Mouse (Mus musculus): ENCODE results near the gene Rps6ka6.

Gene Rps6ka6

DNA sequence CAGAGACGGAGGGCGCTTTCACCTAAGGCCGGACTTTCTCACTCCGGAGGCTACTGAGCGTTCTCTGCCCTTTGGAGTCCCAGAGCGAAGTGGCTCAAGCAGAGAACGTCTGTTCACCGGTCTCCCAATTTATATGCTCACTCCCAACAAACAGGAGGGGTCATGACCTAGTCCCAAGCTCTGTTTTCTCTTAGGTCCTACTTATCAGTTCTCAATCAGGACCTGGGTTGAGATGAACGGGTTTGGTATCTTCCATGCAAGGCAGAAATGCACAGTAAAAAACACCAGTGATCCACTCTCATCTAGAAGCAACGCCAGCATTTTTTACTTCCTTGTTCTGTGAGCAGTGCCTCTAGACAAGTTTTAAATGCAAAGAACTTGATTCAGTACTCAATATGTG lies at the start of gene Rps6ka6:
Rps6ka6 (minus strand) TSS at position 101 of the 400 bp plus-strand sequence.
- DNase-seq: no peak

DNA sequence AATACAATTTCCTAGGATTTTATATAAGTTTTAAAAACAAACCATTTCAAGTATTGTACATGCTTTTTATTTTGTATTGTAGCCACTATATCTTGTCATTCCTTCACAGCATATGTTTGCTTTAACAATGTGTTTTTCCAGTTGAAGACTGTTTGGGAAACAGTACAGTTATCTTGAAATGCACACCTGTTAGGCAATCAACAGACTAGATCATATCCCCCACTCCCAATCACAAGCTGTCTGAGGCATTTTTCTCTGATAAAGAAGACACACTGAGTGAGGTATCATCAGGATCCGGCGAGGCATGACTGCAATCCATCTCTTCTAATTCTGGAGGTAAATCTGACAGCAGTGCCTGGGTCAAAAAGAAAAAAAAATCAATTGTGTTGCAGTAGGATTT lies 39.3 kb upstream of the Rps6ka6 start:
- no peak for DNase-seq

DNA sequence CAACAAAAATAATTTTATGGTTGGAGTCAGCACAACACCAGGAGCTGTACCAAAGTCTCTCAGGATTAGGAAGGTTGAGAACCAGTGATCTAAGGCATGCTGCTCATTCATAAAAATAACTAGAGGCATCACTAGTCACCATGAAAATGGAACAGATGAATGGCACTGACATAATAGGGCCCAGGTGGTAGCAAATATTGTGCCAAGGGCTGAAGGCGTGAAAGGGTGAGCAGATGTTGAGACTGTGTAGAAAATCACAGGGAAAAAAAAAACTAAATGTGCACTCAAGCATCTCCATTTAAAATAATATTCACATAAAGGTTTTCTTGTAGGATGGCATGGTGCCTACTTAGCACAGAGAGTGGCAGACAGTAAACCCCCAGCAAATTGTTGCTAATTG lies 19.6 kb downstream of the Rps6ka6 start:
- DNase-seq: no peak

DNA sequence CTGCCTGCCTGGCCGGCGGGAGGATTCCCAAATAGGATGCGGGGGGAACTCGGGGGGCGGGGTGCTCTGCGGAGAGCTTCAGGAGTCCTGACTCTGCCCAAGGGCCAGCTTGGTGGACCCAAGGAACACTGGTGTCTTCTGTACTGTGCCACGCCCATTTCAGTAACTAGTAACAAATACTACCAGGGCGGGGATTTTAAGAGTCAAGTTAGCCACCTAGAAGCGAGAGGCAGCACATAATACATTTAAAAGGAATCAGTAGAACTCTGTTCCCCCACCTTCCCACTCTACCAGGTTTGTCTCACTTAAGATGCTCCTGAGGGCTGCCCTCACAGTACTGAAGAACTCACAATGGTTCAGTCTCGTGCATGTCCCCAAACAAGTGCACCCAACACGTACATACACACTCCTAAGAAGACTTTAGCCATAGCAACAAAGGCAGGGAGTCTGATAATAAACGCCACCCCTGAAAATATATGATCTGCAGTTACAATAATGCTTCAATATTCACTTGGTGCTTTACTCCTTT lies 74.1 kb downstream of the Rps6ka6 start:
- DNase-seq: no peak

DNA sequence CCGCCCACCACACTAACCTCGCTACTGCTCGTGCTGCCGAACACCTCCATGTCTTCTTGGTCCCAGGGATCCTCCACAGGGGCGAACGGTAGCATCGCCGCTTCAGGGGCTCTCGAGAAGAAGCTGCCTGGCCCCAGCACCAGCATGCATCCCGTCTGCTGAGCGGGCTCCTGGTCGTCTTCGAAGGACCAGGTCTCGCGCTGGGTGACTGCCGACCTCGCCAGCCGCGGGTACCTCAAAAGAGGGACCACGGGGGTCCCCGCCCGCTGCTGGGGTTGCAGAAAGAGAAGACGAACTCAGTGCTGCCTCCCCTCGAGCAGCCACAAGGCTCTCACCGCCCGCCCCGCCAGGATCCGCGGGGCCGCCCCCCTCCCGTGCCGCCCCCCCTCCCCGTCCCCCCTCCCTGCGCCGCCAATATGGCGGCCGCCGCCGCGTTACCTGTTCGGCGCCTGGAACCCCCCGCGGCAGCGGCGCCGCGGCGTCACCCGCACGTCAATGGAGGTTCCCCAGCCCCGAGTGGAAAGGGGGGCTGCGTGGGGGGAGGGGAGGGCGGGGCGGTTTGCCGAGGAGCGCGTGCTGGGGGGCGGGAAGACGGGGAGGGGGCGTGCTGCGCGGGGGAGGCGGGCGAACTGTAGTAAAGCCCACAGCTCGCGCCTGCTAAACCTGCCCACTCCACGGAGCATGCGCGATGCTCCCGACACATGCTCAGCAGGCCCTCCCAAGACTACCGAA lies 74.8 kb downstream of the Rps6ka6 start:
- peak; percentile 21 for DNase-seq

DNA sequence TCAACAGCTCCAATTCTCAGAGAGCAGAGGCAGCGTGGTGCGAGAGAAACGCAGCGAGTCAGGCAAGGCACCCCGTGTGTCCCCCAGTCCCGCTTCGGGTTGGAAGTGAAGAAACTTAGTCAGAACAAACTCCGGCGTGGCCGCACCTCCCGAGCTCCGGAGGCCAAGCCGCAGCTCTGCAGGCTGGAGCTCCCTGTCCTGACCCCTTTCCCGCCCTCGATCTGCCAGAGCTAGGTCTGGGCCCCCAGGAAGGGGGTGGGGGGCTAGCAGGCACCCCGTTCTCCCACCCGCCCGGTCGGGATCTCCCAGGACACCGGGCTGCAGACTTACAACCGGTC lies 75.3 kb downstream of the Rps6ka6 start:
- DNase-seq: peak; percentile 8

DNA sequence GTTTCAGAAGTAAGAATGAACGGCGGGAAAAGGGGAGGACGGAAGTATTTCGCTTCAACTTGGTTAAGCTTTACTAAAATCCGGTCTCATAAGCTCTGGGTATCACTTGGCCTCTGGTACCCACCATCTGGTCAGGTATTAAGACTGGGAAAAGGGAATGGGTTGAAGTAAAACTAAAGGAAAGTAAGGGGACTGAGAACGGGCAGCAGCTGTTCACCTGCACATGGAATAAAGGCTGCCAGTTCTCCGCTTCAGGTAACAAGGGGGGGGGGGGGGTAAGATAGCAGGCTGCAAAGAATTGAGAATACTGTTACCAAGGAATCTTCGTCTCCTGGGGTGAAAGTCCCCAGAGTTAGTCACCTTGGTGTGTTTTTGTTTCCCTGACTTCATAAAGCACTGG lies 75.7 kb downstream of the Rps6ka6 start:
- no peak for DNase-seq

DNA sequence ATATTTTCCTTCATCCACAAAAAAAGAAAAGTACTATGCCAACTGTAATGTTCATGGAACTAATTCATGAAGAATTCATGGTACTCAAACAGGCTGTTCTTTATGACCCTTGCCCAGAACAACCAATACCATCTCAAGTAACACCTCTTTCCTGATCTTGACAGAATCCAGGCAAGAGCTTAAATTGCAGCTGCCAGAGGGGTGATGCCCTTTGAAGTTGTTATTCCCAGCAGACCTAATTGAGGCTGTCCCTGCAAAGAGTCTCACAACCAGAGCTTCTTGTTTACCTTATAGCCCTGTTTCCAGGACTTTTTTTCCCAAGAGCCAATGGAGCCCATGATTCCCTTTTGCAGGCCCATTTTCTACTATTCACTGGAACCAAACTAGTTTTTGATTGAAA lies 77.6 kb downstream of the Rps6ka6 start:
- DNase-seq: no peak

DNA sequence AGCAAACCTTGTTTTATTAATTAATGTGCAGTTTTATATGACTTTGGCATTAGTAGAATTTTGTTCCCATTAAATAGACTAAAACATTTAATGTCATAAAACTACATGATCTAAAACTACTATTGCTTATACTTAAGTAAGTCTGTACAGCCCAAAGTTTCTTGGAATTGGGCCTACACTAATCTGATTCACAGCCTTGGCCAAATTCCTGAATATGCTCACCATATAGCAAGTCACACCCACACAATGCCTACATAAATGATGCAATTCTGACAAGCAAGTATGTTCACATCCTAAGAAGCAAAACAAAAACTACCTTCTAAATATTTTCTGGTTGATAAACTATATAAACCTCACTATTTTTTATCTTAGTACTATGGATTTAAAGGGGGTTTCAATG lies 101.2 kb downstream of the Rps6ka6 start:
- DNase-seq: no peak

DNA sequence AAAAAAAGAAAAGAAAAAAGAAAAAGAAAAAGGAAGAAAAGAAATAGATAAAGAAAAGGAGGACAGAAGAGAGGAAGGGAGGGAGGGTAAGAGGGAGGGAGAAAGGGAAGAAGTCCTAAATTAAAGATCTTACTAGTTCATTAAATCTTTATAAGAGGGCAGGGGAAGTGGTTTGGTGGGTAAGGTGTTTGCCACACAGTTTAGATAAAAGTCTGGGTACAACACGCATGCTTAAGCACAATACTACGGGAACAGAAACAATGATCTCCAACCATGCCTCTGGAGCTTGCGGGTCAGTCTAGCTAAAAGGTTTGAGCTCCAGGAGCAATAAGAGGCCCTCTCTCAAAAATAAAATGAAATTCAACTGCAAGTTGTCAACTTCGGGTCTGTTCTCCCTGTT lies 123.0 kb downstream of the Rps6ka6 start:
- DNase-seq: no peak

DNA sequence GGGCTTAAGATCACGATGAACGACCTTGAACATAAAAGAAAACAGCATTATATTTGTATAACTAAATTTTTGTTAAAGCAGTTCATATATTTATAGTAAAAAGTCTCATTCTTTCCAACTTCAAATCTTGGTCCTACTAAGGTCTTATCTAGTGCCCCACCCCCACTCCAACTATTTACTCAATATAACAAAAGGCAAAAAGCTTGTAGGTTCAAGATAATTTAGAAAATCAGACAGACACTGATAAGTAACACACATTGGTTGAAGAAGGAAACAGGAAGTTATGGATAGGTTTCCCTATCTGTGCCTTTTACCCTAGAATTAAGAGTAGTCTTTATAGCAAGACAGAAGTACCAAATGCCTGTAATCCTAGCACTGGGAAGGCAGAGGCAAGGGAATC lies 132.9 kb downstream of the Rps6ka6 start:
- no peak for DNase-seq

DNA sequence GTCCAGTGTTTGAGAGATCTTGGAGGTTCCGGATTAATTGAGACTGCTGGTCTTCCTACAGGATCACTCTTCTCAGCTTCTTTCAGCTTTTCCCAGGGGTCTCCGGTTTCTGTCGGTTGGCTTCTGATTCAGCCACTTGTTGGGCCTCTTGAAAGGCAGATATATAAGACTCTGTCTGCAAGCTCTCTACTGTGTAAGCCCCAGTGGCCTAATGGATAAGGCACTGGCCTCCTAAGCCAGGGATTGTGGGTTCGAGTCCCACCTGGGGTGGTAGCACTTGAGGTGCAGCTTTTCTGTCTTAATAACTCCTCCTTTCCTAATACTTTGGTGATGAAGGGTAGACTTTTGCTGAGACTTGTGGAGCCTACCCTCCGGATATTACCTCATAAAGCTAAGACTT lies 160.7 kb downstream of the Rps6ka6 start:
- no peak for DNase-seq

DNA sequence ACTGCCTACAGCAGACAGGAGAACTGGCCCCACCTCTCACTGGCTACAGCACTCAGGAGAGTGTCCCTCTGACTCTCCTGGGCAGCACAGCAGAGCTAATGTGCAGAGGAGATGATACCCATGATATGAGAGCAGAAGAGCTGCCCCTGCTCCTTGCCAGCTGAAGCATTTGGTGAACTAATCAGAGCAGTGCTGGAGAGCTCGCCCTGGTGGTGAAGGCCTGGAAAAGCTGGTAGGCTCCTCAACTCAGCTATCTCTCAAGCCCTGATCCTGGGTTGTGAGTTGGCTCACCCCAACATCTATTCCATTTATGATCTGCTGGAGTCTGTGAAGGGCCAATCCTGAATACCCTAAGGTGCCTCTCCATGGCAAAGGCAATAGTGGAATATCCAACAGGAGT lies 163.6 kb downstream of the Rps6ka6 start:
- DNase-seq: no peak
